Mouse (Mus musculus) left cerebral cortex, adult 9 months (tissue): ENCODE measurements around the gene Fras1.

ENCODE experiments used
- DNase-seq, 2 experiments: peaks; one replicate each; pipeline ENCODE4 v3.0.0; 2022; ENCODE audit warnings: low spot score in 2 of 2

Fras1 gene

DNA sequence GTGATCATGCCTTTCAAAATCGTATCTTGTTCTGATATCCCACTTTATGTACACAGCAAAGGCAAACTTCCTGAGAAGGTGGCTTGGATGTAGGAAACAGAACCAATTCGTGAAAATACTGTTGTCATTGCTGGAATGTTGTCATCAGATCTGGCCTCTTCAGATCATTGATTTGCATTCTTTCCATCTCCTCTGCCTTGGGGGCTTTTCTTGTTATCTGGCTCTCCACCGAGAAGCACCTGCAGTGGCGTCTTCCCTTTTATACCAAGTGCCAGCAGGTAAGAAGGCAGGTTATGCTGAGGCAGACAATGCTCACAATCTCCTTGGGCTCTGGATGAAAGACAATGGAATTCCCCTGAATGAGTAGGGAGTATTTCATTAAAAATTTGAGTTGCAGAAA, 108.3 kb downstream of the Fras1 start:
- DNase-seq: no peak

DNA sequence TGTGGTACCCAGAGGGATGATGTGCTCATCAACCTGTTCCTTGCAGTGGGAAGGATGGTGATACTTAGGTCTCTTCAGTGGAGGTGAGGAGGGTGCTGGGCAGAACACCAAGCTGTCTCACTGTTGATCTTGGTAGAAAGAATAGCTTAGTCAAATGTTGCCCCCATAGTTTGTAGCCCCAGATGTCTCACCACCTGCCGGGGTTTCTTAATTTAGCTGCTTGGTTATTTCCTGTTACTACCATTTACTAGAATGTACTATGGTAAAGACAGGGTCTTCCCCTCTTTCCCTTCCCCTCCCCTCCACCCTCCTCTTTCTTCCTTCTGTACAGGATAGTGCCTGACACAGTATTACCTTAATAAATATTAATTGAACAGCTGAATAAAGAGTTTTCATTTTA, 118.7 kb downstream of the Fras1 start:
- no peak for DNase-seq

- DNase-seq: no peak
Measured at GRCm38 (mm10) chr5:96494502-96495292, 120.9 kb downstream of the Fras1 start.

DNA sequence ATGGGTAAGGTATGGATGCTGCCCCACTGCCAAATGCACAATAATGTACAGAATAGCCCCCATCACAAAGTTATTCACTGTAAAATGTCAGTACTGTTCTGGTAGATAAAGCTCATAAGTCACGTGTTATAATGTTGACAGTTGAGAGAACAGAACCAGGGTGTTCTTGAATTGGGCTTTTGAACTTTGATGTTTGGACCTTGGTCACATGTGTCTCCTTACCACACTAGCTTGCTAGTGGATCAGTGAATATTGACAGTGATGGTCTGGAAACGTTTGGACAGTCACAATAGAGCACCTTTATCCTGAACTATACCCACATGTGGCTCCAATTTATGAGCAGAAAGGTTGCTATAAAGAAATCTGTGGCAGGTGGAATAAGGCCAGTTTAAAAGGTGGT, 124.3 kb downstream of the Fras1 start:
- no peak for DNase-seq

DNA sequence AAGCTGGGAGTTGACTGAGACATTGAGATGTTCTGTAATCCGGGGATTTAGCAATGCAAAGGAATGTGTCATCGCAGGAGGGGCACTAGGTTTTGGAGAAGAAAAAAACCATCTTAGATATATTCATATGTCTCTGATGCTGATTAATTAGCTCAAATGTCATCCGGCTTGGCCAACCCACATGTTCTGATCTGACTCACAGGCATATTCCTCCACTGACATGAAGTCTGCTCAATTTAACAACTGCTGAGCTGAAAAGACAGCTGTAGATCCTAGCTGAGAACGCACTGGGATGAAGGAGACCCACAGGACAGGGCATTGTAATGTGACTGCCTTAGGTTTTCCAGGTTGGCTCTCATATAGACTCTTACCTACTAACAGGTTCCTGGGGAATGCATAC, 128.0 kb downstream of the Fras1 start:
- peak in 1 of 2 experiments; percentile 20 for DNase-seq

DNA sequence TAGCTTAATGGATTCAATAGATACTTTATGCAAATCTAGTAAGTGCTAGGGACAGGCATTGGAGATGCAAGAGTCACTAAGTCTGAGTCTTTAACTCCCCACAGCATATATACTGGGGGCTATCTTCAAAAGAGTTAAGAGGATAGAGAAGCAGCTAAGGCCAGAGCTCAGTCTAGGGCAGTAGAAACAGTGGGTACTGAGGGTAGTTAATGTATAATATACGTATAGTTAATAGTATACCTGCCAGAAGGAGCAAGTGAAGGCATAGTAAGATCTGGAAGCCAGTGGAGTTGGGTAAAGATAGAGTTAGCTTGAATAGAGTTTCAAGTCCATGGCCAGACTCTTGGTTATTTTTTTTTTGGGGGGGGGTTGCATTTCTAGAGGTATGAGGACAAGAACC, 128.6 kb downstream of the Fras1 start:
- DNase-seq: no peak

- DNase-seq: no peak
Measured at GRCm38 (mm10) chr5:96511005-96511404, 137.2 kb downstream of the Fras1 start.

DNA sequence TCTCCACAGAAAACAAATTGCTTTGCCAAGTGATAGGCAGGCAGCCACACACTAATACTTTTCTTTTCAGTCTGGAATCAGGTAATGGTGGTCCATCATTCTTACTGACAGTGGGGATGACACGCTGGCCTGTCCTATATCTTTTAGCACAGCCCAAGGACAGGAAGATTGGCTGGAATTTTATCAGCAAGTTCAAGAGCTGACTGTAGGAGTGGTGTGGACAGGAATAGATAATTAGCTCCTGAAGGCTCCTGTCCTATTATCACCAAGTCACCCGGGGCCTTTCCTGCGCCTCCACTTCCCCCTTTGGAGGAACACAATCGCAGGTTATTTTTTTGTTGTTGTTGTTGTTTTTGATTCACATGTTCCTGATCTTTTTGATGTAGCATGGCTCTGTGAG, 139.6 kb downstream of the Fras1 start:
- DNase-seq: no peak

DNA sequence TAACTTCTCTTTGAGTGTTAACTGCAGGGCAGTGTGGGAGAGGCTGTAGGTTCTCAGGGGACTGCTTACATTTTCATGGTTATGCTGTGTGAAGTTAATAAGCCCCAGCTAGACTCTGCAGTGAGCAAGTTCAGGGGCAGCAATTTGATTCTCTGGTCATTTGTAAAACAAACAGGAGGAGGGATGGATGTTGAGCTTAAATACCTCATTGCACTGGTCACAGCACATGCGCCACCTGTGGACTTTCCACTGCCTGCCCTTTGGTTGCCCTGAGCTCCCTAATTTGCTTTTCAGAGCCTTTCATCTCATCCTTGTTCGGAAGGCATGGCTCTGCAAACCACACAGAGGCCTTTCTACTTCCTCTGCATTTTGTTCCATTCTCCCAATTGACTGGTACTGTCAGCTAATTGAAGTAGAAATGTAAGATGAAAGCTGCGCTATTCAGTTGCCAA, 142.1 kb downstream of the Fras1 start:
- no peak for DNase-seq

- DNase-seq: peak in 1 of 2 experiments; percentile 5
Measured at GRCm38 (mm10) chr5:96516329-96516728, 142.6 kb downstream of the Fras1 start.

- DNase-seq: no peak
Measured at GRCm38 (mm10) chr5:96521541-96521940, 147.8 kb downstream of the Fras1 start.

GRCm38 (mm10) chr5:96522909-96523409, 149.2 kb downstream of the Fras1 start:
- DNase-seq: no peak

DNA sequence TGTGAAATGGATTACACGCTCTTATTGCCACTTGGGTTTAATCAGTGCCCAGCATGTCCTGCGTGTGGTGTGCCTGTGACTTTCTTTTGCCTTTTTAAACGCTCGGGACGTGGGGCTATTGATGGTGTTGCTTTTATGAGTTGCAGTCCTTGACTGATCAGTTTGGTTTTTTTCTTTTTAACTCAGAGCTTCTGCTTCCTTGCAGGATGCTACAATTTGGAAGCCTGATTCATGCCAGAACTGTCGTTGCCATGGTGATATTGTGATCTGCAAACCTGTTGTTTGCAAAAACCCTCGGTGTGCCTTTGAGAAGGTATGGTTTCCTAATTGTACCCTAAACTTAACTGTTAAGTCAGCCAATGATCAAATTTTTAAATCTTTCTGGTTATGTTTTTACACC, 154.5 kb downstream of the Fras1 start:
- peak in 1 of 2 experiments; percentile 21 for DNase-seq

GRCm38 (mm10) chr5:96530516-96530915, 156.8 kb downstream of the Fras1 start:
- no peak for DNase-seq

GRCm38 (mm10) chr5:96531962-96532361, 158.2 kb downstream of the Fras1 start:
- DNase-seq: no peak

DNA sequence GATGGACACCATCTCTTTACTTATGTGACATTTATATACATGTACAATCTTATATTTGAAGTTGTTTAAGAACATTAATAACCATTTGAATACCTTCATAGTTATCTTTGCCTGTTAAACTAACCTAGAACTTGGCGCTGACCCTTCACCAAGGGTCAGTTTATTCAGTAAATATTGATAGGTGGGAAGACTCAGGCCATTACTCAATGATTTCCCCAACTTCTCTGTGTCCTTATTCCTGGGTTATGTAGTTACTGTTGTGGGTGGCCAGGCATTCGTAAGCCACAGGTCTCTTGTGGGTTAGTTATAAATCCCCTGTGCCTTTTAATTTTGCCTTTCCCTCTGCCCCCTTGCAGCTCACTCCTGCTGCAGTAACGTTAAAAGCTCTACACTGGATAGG, 162.8 kb downstream of the Fras1 start:
- DNase-seq: no peak

DNA sequence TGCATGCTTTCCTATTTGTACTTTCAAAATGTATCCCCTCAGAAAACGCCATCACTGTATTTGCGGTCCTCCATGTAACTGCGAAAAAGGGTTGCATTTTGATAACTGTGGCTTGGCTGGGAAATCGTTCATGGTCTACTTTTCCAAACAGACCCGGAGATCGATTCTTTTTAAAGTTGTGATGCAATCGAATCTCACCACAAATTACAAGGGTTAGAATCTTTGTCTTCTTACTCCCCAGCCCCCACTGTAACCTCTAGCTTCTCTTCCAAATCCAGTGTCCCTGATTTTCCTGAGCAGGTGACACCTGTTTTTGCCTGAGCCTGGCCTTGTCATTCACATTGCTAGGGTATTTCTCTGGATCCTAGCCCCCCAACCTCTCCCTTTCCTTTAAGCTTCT, 163.2 kb downstream of the Fras1 start:
- DNase-seq: no peak

GRCm38 (mm10) chr5:96544112-96544511, 170.4 kb downstream of the Fras1 start:
- DNase-seq: no peak

DNA sequence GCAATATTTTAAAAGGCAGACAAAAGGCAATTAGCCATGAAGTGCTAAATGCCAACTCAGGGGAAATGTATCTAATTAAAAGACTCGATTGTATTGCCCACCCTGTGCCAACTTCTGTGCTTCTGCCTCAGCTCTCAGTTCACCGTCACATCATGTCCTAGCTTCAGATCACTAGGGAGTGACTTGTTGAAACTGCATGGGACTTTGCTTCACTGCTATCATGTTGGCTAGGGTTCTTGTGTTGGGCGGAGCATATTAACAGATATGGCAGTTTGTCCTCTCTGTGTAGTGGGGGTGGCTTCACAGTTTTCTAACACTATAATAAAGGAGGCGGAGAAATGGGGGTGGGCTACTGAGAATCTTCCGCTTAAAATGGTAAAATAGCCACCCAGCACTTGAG, 172.2 kb downstream of the Fras1 start:
- no peak for DNase-seq

DNA sequence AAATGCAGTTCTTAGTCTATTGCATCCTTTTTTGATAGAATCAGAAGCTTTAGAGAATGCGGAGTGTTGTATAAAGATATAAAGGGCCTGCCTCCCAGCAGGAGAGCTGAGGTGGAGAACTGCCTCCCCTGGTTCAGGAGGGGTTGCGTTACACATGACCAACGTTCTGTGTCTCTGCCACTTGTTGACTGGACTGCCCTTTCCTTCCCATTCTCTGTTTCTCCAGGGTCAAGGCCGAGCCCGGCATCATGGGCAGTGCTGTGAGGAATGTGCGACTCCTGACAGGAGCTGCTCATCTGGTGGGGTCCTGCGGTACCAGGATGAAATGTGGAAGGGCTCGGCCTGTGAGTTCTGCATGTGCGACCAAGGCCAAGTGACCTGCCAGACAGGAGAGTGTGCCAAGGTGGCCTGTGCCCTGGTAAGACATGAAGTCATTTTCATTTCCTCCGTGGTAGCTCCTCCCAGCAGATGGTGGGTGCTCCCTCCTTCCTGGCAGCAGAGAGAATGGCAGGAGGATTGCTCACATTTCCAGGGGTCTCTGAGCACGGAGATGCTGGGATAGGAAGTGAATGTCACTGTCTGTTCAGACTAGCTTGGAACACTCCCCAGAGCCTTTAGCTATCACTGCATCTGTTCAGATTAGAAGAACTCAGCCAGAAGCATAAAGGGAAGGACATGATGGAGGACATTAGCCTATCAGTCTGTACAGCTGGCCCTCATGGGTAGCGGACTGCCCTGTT, 181.4 kb downstream of the Fras1 start:
- DNase-seq: no peak

- no peak for DNase-seq
Measured at GRCm38 (mm10) chr5:96558049-96558804, 184.5 kb downstream of the Fras1 start.

GRCm38 (mm10) chr5:96574586-96574985, 200.8 kb downstream of the Fras1 start:
- no peak for DNase-seq
